Comparison of ENCODE assay signal across 9 mouse cellular contexts in the genomic region with DNA sequence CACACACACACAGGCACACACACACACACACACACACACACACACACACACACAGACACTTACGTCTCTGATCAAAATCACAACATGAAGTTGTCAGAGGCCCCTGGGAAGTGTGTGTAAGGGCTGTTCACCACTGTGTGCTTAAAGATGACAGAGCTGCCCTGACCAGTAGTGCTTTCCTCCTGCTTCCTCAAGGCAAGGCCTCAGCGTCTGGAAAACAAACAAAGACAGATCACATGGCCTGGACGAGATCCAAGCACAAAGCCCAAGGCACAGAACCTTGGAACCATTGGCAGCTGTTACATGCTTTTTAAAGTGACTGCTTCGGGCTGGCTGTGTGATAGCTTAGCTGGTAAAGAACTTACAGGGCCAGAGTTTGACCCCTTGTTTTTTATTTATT. TPM values are rescaled to one million over a fixed set of nuclear protein-coding genes. Genes with fewer than 3 reads are reported as not detected.
DNase-seq lines count a peak whose midpoint lies in the region; ATAC-seq lines count a peak whose summit lies in the region.
"Had no signal": no experiment of that assay in that cellular context is flagged by ENCODE, and none has a peak within 500 bp of the region (broad histone marks: within the 10 kb centered on the region; RNA-seq: fewer than 3 reads in every experiment).

No protein-coding gene starts in this region.

- DNase-seq in layer of hippocampus, adult 11-12 months (ENCODE audit: low spot score), result peak; percentile 37
- no peak for DNase-seq in layer of hippocampus, adult 9-10 months (ENCODE audit: low spot score)
- peak; percentile 89 for DNase-seq in adrenal gland, postnatal 36 days
- peak; percentile 54 to 65 for DNase-seq in gastrocnemius, adult 8-10 months (ENCODE audit: low spot score in 2 of 2)
- peak; percentile 65 for DNase-seq in intestine, embryonic 14.5 days (ENCODE audit: low spot score)
- DNase-seq in thymus, postnatal 25 days, result no peak

- no peaks in the 10 kb centered on the region for H3K9me3 ChIP-seq in intestine, embryonic 14.5 days (ENCODE audit: control insufficient read depth, low read length)
- no peaks in the 10 kb centered on the region for H3K9me3 ChIP-seq in limb, embryonic 15.5 days
- no peaks in the 10 kb centered on the region for H3K9me3 ChIP-seq in stomach, embryonic 15.5 days
- H3K9me3 ChIP-seq: G1E had no signal

- no peak overlapping the region for H3K4me2 ChIP-seq in intestine, embryonic 14.5 days (ENCODE audit: low read length)
- H3K4me2 ChIP-seq in limb, embryonic 15.5 days, result no peak overlapping the region
- H3K4me2 ChIP-seq in stomach, embryonic 15.5 days, result no peak overlapping the region

- ATAC-seq in intestine, embryonic 14.5 days (replicated peaks; ENCODE audit: low FRiP score, low TSS enrichment, low read depth), result peak; percentile 67; the same call in 1 of the 2 replicates
- no peak for ATAC-seq in limb, embryonic 15.5 days (ENCODE audit: insufficient number of reproducible peaks, low FRiP score, low TSS enrichment, low read depth)
- peak; percentile 90 for ATAC-seq in stomach, embryonic 15.5 days (ENCODE audit: insufficient read depth, low FRiP score, low read depth)

- H3K27me3 ChIP-seq in intestine, embryonic 14.5 days (replicated peaks; ENCODE audit: control insufficient read depth, insufficient read depth, low read length), result no peaks in the 10 kb centered on the region
- H3K27me3 ChIP-seq in limb, embryonic 15.5 days, result no peaks in the 10 kb centered on the region
- H3K27me3 ChIP-seq in stomach, embryonic 15.5 days (replicated peaks), result no peaks in the 10 kb centered on the region

- H3K4me1 ChIP-seq in intestine, embryonic 14.5 days (replicated peaks; ENCODE audit: control insufficient read depth, insufficient read depth, low read length), result 0 out of 2 replicates have a peak, but pooled peaks cover 6% of the 10 kb centered on the region
- peaks cover 15% of the 10 kb centered on the region for H3K4me1 ChIP-seq in limb, embryonic 15.5 days
- H3K4me1 ChIP-seq in stomach, embryonic 15.5 days, result peaks cover 14% of the 10 kb centered on the region; the same call in 1 of the 2 replicates

- no peak overlapping the region for H3K4me3 ChIP-seq in intestine, embryonic 14.5 days (ENCODE audit: low read depth, low read length)
- H3K4me3 ChIP-seq in limb, embryonic 15.5 days, result no peak overlapping the region
- H3K4me3 ChIP-seq in stomach, embryonic 15.5 days (replicated peaks), result no peak overlapping the region

- no peak overlapping the region for H3K9ac ChIP-seq in intestine, embryonic 14.5 days (ENCODE audit: low read length)
- no peak overlapping the region for H3K9ac ChIP-seq in limb, embryonic 15.5 days
- no peak overlapping the region for H3K9ac ChIP-seq in stomach, embryonic 15.5 days

- WGBS in intestine, embryonic 14.5 days, result 19% methylated on average over 4 of the region's 4 CpGs
- WGBS in limb, embryonic 15.5 days, result 29% methylated on average over 4 of the region's 4 CpGs
- WGBS in stomach, embryonic 15.5 days, result 13% methylated on average over 4 of the region's 4 CpGs

- H3K27ac ChIP-seq in intestine, embryonic 14.5 days (ENCODE audit: low read depth), result peak overlapping the region; percentile 64
- peak overlapping the region; percentile 59; the same call in 1 of the 2 replicates for H3K27ac ChIP-seq in limb, embryonic 15.5 days
- H3K27ac ChIP-seq in stomach, embryonic 15.5 days, result peak overlapping the region; percentile 83

- H3K36me3 ChIP-seq in intestine, embryonic 14.5 days (ENCODE audit: control insufficient read depth, insufficient read depth, low read length), result peaks cover 11% of the 10 kb centered on the region
- H3K36me3 ChIP-seq in limb, embryonic 15.5 days, result peaks cover 9% of the 10 kb centered on the region; the same call in 1 of the 2 replicates
- H3K36me3 ChIP-seq in stomach, embryonic 15.5 days, result peaks cover 6% of the 10 kb centered on the region; the same call in 1 of the 2 replicates

RNA-seq across cellular contexts. Expression of gene Bhlha15, which starts 31.5 kb away (rescaled TPM):
- total RNA-seq in adrenal gland, postnatal 36 days (2021), result under 1 TPM; 0.69 to 0.86 TPM
- not detected for total RNA-seq in gastrocnemius, adult 8-10 months (2022)
- polyA plus RNA-seq in intestine, embryonic 14.5 days (2014; fragmentation: Nextera tagmentation; extraction: Ambion mirVana), result 0.19 and 3.9 TPM in 2 replicates
- polyA plus RNA-seq in limb, embryonic 15.5 days (2015; fragmentation: Nextera tagmentation; extraction: Ambion mirVana), result 0.28 and 0.38 TPM in 2 replicates
- polyA plus RNA-seq in stomach, embryonic 15.5 days (2015; fragmentation: Nextera tagmentation; extraction: Ambion mirVana), result 21.8 and 34.2 TPM in 2 replicates

RNA-seq across cellular contexts. Expression of gene Lmtk2, which starts 58.4 kb away (rescaled TPM):
- total RNA-seq in adrenal gland, postnatal 36 days (2021), result 10 to 100 TPM; 33.6 to 34.1 TPM
- 10 to 100 TPM; 27.0 to 32.6 (median 28.3) TPM for total RNA-seq in gastrocnemius, adult 8-10 months (2022)
- 5.2 and 5.9 TPM in 2 replicates for polyA plus RNA-seq in intestine, embryonic 14.5 days (2014; fragmentation: Nextera tagmentation; extraction: Ambion mirVana)
- polyA plus RNA-seq in limb, embryonic 15.5 days (2015; fragmentation: Nextera tagmentation; extraction: Ambion mirVana), result 3.2 and 3.5 TPM in 2 replicates
- 6.3 and 7.9 TPM in 2 replicates for polyA plus RNA-seq in stomach, embryonic 15.5 days (2015; fragmentation: Nextera tagmentation; extraction: Ambion mirVana)

Comparison
In these comparisons a context has a peak if more than half of its experiments do, and no peak if none do; other contexts are left out.
1. DNase-seq: peak in layer of hippocampus, adult 11-12 months (single experiment), adrenal gland, postnatal 36 days (2 of 2), gastrocnemius, adult 8-10 months (2 of 2) and intestine, embryonic 14.5 days (single experiment); none in layer of hippocampus, adult 9-10 months (single experiment) and thymus, postnatal 25 days (single experiment).
2. Peak in every context shown above with its lines, with median percentiles within 50 percentile points of each other: H3K27ac ChIP-seq.